Mouse (Mus musculus) midbrain, embryonic 10.5 days (tissue): Measurements from ENCODE around the gene Commd1. TPM values are rescaled to one million over a fixed set of nuclear protein-coding genes. Genes with fewer than 3 reads are reported as not detected.

ENCODE experiments used
- DNase-seq: peaks from one replicate; pipeline ENCODE4 v3.0.0-alpha.2; 2017; ENCODE audit warnings: low spot score
- H3K27ac ChIP-seq: fragments of 300-500 bp; sonication (generic); replicated peaks from 2 replicates; pipeline ENCODE4 v1.5.1; 2016; ENCODE audit warnings: mild to moderate bottlenecking
- H3K27me3 ChIP-seq: fragments of 300-500 bp; sonication (generic); 2 replicates; pipeline ENCODE4 v1.6.1; 2016; ENCODE audit warnings: low read depth, mild to moderate bottlenecking; ENCODE audit not compliant: poor library complexity, severe bottlenecking
- H3K36me3 ChIP-seq: fragments of 300-500 bp; sonication (generic); 2 replicates; pipeline ENCODE4 v1.6.1; 2016; ENCODE audit warnings: mild to moderate bottlenecking, moderate library complexity
- H3K4me1 ChIP-seq: fragments of 300-500 bp; sonication (generic); 2 replicates; pipeline ENCODE4 v1.6.1; 2016
- H3K4me3 ChIP-seq: fragments of 300-500 bp; sonication (generic); 2 replicates; pipeline ENCODE4 v1.5.1; 2016; ENCODE audit warnings: mild to moderate bottlenecking, moderate library complexity
- H3K9me3 ChIP-seq: fragments of 300-500 bp; sonication (generic); replicated peaks from 2 replicates; pipeline ENCODE4 v1.6.1; 2016; ENCODE audit warnings: mild to moderate bottlenecking
- WGBS: fragments of 180-500 bp; shearing (Covaris S2); methylation state at CpG from one replicate; pipeline ENCODE4 v1.1.7; 2016; 5-methylcytosine and 5-hydroxymethylcytosine counted together
- polyA plus RNA-seq: library from polyadenylated mRNA; unstranded; fragments of >200 nt; fragmentation: Nextera tagmentation; extraction: Ambion mirVana; gene quantifications from 2 replicates; pipeline ENCODE4 v1.2.1, GENCODE M21; 2016

Gene Commd1
- polyA plus RNA-seq, 1 experiment from 2014 or later: 427 TPM

- no peaks in the 10 kb centered on the region for H3K36me3 ChIP-seq
- H3K27ac ChIP-seq: no peak overlapping the region
- 64% methylated on average over 6 of the region's 6 CpGs for WGBS
- no peaks in the 10 kb centered on the region for H3K9me3 ChIP-seq
- no peaks in the 10 kb centered on the region for H3K4me1 ChIP-seq
- no peak overlapping the region for H3K4me3 ChIP-seq
- peaks cover 4% of the 10 kb centered on the region; the same call in 1 of the 2 replicates for H3K27me3 ChIP-seq
- DNase-seq: no peak
Observed at GRCm38 (mm10) chr11:22874747-22875146, 107.4 kb downstream of the Commd1 start.

GRCm38 (mm10) chr11:22873383-22873782, 108.8 kb downstream of the Commd1 start:
- 64% methylated on average over 4 of the region's 4 CpGs for WGBS
- no peaks in the 10 kb centered on the region for H3K9me3 ChIP-seq
- H3K4me1 ChIP-seq: no peaks in the 10 kb centered on the region
- no peaks in the 10 kb centered on the region for H3K27me3 ChIP-seq
- no peak overlapping the region for H3K4me3 ChIP-seq
- DNase-seq: no peak
- H3K36me3 ChIP-seq: no peaks in the 10 kb centered on the region
- H3K27ac ChIP-seq: no peak overlapping the region

- Histone ChIP-seq H3K4me1 (no peaks in the 10 kb centered on the region), H3K27ac (no peak overlapping the region), H3K9me3 (no peaks in the 10 kb centered on the region), H3K27me3 (no peaks in the 10 kb centered on the region), H3K36me3 (no peaks in the 10 kb centered on the region), H3K4me3 (no peak overlapping the region)
- WGBS: 66% methylated on average over 4 of the region's 4 CpGs
- DNase-seq: no peak
Observed at GRCm38 (mm10) chr11:22872307-22872680, 109.9 kb downstream of the Commd1 start.

DNA sequence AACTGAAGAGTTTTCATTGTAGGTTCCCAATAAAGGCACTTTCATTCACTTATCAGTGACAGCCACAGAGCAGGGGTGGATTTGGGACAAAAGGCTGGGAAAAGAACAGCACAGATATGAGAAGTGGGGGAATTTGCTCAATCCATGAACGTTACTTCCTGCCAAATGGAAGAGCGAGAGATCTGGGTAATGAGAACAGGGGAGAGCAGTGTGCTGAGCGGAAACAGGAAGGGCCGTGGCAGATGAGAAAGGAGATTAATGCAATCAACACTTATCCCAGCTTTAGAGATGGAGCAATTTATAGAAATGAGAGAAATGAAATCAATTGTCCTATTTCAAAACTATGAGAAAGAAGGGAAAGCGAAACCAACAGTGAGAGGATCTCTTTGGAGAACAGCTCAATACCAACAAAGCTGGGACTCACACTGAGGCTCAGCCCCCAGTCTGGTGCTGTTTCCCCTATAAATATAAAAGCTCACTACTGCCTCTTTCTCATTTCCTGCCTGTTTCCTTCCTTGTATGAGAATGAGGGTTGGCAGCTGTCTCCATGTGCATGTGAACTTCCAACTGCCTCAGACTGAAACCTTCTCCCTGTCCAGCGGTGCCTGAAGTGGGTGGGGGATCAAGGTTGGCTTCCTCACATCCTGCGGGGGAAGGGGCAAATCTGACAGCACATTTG, 110.4 kb downstream of the Commd1 start:
- Histone ChIP-seq H3K4me1 (no peaks in the 10 kb centered on the region), H3K27me3 (no peaks in the 10 kb centered on the region), H3K27ac (no peak overlapping the region), H3K4me3 (no peak overlapping the region), H3K36me3 (no peaks in the 10 kb centered on the region), H3K9me3 (no peaks in the 10 kb centered on the region)
- DNase-seq: no peak
- 77% methylated on average over 7 of the region's 7 CpGs for WGBS

DNA sequence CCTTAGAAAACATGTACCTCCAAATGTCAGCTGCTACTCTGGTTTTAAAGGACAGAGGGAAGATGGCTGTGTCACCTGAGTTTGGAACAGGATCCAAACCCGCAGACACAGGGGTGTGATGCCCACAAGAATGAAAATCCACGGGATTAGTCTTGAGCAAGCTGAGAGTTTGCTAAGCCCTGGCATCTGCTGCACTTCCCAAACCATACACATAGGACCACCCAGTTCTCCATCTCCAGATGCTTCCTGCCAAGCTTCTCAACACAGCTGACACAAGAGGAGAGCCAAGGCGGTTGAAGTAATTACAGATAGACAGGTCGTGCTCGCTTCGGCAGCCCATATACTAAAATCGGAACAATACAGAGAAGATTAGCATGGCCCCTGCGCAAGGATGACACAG, 113.6 kb downstream of the Commd1 start:
- Histone ChIP-seq H3K4me1 (no peaks in the 10 kb centered on the region), H3K27ac (no peak overlapping the region), H3K36me3 (no peaks in the 10 kb centered on the region), H3K4me3 (no peak overlapping the region), H3K9me3 (no peaks in the 10 kb centered on the region), H3K27me3 (peaks cover 14% of the 10 kb centered on the region)
- 89% methylated on average over 8 of the region's 8 CpGs for WGBS
- no peak for DNase-seq

DNA sequence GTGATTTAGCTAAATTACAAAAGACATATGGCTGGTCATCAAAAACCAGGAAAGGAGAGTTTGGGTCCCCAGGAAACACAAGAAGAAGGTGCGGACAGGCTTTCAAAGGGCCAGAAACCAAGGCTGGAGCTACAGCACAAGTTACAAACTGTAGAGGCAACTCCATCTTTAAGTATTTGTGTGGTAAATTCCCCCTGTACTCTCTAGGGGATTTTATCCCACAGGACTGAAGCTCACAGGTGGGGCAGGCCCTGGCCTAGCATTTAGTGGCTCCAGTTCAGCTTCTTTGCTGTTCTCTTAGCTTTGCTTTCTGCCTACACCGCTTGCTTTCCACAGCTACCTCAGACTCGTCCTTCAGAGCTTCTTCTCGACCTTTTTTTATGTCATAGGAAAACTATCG, 114.5 kb downstream of the Commd1 start:
- 90% methylated on average over 5 of the region's 5 CpGs for WGBS
- H3K27ac ChIP-seq: no peak overlapping the region
- peaks cover 20% of the 10 kb centered on the region for H3K27me3 ChIP-seq
- H3K4me1 ChIP-seq: no peaks in the 10 kb centered on the region
- no peaks in the 10 kb centered on the region for H3K9me3 ChIP-seq
- DNase-seq: no peak
- H3K36me3 ChIP-seq: no peaks in the 10 kb centered on the region
- no peak overlapping the region for H3K4me3 ChIP-seq

DNA sequence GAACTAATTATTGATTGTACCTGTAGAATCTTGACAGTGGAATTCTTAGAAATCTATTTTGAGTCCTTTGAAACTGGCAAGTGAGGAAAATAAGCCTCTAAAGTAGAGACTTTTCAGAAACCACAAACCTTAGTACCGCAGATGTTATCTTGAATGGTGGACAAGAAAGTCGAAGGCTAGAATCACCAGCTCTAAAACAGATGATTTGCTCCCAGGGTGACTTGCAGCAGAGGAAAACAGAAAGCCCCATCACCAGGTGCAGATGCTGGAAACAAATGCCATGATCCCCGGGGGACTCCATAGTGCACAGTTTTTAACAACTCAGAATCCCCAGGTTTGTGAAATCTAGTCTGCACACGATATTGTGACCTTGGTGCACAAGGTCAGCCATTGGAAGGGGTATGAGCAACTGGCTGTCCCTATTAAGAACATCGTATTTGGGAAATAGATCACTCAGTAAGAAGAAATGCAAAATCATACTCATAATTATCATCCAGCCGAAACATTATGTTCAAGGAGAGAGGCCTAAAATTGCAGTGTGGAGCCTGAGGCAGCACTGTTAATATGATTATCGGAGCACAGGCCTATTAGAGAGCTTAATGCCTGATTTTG, 116.4 kb downstream of the Commd1 start:
- DNase-seq: no peak
- H3K4me3 ChIP-seq: no peak overlapping the region
- no peaks in the 10 kb centered on the region for H3K4me1 ChIP-seq
- H3K27ac ChIP-seq: no peak overlapping the region
- no peaks in the 10 kb centered on the region for H3K36me3 ChIP-seq
- H3K27me3 ChIP-seq: peaks cover 40% of the 10 kb centered on the region
- WGBS: 90% methylated on average over 7 of the region's 7 CpGs
- no peaks in the 10 kb centered on the region for H3K9me3 ChIP-seq

GRCm38 (mm10) chr11:22864305-22865060, 117.7 kb downstream of the Commd1 start:
- H3K27ac ChIP-seq: no peak overlapping the region
- DNase-seq: no peak
- no peaks in the 10 kb centered on the region for H3K9me3 ChIP-seq

DNA sequence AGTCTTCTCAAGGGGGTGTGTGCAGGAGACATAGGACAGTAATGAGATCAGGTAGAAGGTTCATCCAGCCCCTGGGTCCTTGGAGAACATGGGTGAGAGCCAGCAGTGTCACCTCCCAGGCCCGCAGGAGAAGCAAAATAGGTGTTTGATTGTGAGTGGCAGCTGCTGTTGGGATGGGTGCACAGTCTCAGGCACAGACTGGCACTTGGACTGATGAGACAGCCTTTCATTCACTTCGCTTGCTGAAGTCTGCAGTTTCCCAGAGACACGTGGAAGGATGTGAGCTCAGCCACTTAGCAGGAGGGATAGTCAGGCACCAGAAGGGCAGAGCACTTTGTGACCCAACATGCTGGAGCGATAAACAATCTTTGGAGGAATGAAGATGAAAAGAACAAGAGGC, 118.6 kb downstream of the Commd1 start:
- H3K27me3 ChIP-seq: peaks cover 62% of the 10 kb centered on the region
- H3K9me3 ChIP-seq: no peaks in the 10 kb centered on the region
- no peak for DNase-seq
- 40% methylated on average over 4 of the region's 4 CpGs for WGBS
- H3K36me3 ChIP-seq: no peaks in the 10 kb centered on the region
- peaks cover 18% of the 10 kb centered on the region for H3K4me1 ChIP-seq
- H3K27ac ChIP-seq: no peak overlapping the region
- H3K4me3 ChIP-seq: no peak overlapping the region

More at GRCm38 (mm10) chr11:22864305-22865060, 117.7 kb downstream of the Commd1 start:
- no peak overlapping the region for H3K4me3 ChIP-seq
- peaks cover 9% of the 10 kb centered on the region for H3K4me1 ChIP-seq
- WGBS: 48% methylated on average over 8 of the region's 8 CpGs
- H3K36me3 ChIP-seq: no peaks in the 10 kb centered on the region
- peaks cover 53% of the 10 kb centered on the region for H3K27me3 ChIP-seq

DNA sequence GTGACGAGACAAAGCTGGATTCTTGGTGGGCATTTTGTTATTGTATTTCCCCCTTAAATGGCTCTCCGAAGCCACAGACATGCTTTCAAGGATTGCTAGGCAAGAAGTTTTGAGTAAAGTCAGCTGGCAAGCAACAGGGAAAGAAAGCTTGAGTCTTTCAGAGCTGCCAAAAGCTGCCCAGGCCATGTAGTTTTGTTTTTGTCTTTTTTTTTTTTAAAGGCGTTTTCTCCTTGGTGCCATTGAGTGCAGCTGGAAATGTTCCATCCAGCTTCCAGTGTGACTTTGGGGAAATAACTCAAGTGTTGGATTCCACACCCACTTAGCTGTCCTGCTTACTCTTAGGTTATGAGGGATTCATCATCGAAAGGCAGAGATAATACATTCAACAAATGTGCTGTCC, 120.9 kb downstream of the Commd1 start:
- no peaks in the 10 kb centered on the region for H3K9me3 ChIP-seq
- H3K27ac ChIP-seq: no peak overlapping the region
- H3K27me3 ChIP-seq: peaks cover 84% of the 10 kb centered on the region
- 69% methylated on average over 4 of the region's 4 CpGs for WGBS
- DNase-seq: no peak
- H3K4me3 ChIP-seq: no peak overlapping the region
- no peaks in the 10 kb centered on the region for H3K36me3 ChIP-seq
- peaks cover 27% of the 10 kb centered on the region for H3K4me1 ChIP-seq

DNA sequence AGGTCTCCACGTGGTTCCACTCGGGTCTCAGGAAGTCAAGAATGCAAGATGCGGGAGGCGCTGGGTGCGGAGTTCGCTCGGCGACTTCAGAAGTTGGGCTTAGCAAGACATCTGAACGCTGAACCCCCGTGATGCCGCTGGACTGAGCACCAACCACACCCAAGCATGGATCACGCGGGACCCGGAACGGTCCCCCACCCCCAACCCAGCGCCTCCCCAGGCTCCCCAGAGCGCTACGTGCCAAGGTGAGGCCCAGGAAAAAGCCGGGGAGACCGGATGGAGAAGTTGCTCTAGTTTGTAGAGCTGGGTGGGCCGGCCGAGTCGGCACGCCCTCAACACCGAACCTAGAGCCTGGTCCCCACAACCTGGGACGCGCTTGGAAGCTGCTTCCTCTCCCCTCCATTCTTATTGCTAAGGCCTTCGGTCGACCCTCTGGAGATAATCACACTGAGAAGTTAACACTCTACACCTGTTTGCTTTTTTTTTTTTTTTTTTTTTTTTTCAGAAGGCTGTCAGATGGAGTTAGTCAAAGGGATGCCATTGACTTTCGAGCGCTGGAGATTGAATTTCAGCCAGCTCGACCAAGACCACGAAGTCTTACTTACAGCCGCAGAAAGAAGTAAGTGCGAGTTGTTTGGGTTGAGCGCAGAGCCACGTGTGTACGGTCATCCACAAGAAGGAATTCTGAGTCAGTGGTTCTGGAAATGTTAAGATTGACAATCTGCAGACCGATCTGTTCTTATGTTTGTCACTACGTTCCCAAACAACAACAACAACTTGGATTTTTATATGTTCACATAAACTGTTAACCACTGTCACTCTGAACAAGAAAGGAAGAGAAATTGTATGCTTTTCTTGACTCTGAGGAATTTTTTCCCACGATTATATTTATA, 121.6 kb downstream of the Commd1 start, which contains the start of gene B3gnt2:
Gene B3gnt2, minus strand, starts transcription at position 627 of the 893 bp plus-strand sequence.
- H3K27ac ChIP-seq: peak within 1 kb of the TSS; percentile 74
- peaks cover 92% of the 10 kb centered on the region for H3K27me3 ChIP-seq
- peak; percentile 47 for DNase-seq
- H3K36me3 ChIP-seq: no peaks in the 10 kb centered on the region
- no peaks in the 10 kb centered on the region for H3K9me3 ChIP-seq
- WGBS: 5% methylated on average over 41 of the region's 41 CpGs
- H3K4me3 ChIP-seq: peak within 1 kb of the TSS; percentile 77
- H3K4me1 ChIP-seq: peaks cover 27% of the 10 kb centered on the region

GRCm38 (mm10) chr11:22859633-22860334, 122.4 kb downstream of the Commd1 start:
- peak overlapping the region; percentile 74 for H3K27ac ChIP-seq
- no peaks in the 10 kb centered on the region for H3K36me3 ChIP-seq
- H3K9me3 ChIP-seq: no peaks in the 10 kb centered on the region
- DNase-seq: peak; percentile 91
- peaks cover 92% of the 10 kb centered on the region for H3K27me3 ChIP-seq
- H3K4me3 ChIP-seq: peak overlapping the region; percentile 77
- peaks cover 27% of the 10 kb centered on the region for H3K4me1 ChIP-seq
- under 1% methylated on average over 54 of the region's 55 CpGs for WGBS
